Mouse (Mus musculus) erythroblast, adult 5-6 weeks (primary cell): Measurements from ENCODE around the gene Mov10. TPM values are rescaled to one million over a fixed set of nuclear protein-coding genes. Genes with fewer than 3 reads are reported as not detected.
"Not testable (repeated sequence)": the region's sequence is repeated elsewhere in the genome, so short reads cannot be mapped to it uniquely, and the experiment has no call there.

Experiments
- ATAC-seq: replicated peaks from 2 replicates; pipeline ENCODE4 v1.8.0; 2016; ENCODE audit warnings: moderate number of reproducible peaks, mild to moderate bottlenecking, moderate TSS enrichment, inconsistent platforms; ENCODE audit not compliant: poor library complexity, low FRiP score, severe bottlenecking
- total RNA-seq, 2 experiments: library from RNA; stranded (forward) in 1 of 2; stranded (reverse) in 1 of 2; fragments of 150-400 nt in 1 of 2; fragments of 200-764, 138-1000 nt in 1 of 2; gene quantifications; 2 replicates each; pipeline versions ENCODE4 v1.2.3 to v1.2.4; 2015 to 2017; ENCODE audit warnings: low replicate concordance in 2 of 2

Mov10 gene
- 1.7 and 5.4 TPM in 2 replicates for total RNA-seq (2015; ENCODE audit: low replicate concordance)
- 2.4 TPM in 1 of 2 replicates, not detected in the other for total RNA-seq (2017; ENCODE audit: low replicate concordance)

- peak; percentile 78 for ATAC-seq
These were observed at the start of gene Mov10 for GRCm38 (mm10) chr3:104817991-104818748. Gene Mov10, minus strand, starts transcription at chr3:104818563.

DNA sequence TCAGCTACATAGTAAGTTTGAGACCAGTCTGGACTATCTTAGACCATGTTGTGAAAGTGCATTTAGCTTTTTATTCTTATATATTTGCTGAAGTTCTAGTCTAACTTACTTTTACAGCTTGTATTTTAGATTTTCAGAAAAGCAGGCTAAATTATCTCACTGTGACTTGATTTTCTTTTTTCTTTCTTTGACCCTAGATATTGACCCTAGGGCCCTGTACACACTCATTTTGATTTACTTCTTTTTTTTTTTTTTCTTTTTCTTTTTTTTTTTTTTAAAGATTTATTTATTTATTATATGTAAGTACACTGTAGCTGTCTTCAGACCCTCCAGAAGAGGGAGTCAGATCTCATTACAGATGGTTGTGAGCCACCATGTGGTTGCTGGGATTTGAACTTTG is 48.3 kb upstream of the Mov10 start:
- not testable (repeated sequence) for ATAC-seq

GRCm38 (mm10) chr3:104865341-104865788 is 47.0 kb upstream of the Mov10 start:
- ATAC-seq = peak; percentile 33

DNA sequence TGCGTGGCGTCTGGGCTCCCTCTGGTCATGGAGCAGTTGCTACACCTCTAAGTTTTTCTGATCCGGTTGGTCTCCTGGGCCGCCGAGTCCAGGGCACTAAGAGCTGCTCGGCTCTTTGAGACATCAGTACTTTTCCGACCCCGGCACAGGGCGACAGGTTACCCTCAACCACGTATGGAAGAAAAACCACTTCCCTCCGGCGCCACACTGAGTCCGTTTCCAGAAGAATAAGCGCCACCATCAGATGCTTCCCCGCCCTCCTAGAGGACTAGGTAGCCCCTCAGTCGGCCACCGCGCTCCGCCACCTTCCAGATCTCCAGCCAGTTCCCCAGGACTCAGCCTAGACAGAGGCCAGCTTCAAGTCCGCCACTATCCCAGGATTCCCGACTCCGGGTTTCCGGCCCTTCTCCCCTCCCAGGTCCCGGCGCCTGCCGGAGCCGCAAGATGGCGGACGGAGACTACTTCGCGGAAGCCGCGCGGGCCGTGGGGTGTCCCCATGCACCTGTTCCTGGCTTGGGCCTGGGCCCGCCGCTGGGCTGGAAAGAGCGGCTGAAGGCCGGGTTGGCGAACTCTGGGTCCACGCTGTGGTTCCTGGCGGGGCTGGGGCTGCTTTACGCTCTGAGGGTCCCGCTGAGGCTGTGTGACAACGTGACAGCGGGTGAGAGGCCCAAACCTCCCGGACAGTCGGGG is 46.4 kb upstream of the Mov10 start:
- peak; percentile 65 for ATAC-seq

GRCm38 (mm10) chr3:104863786-104864650 is 45.7 kb upstream of the Mov10 start, which contains the start of the genes St7l and Capza1:
Gene St7l, plus strand, starts transcription at chr3:104864005.
Gene Capza1, minus strand, starts transcription at chr3:104864505.
- peak; percentile 89 for ATAC-seq

DNA sequence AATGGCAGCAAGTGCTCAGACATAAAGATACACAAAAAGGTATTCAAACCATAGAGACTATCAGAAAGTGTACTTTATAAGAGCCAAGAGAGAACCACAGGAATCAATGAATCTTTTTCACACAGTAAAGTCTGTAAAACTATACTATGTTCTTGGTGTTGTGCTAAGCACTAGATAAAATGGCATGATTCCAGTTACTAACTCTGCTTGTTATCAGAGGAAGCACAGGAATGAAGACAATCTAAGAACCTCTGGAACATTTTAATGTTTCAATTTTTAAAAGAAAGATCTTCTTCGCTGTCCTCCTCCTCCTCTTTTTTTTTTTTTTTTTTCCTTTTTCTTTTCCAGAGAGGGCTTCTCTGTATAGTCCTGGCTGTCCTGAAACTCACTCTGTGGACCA is 40.2 kb upstream of the Mov10 start:
- ATAC-seq = no peak

DNA sequence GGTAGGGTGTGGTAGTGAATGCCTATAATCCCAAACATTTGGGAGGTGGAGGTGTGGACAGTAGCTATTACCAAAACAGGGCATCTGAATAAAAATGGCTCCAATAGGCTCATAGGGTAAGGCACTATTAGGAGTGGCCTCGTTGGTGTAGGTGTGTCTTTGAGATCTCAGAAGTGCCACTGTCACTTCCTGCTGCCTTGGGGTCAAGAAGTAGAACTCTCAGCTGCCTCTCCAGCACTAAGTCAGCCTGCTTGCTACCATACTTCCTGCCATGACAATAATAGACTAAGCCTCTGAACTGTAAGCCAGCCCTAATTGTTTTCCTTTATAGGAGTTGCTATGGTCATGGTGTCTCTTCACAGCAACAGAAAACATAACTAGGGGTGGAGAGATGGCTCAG is 37.7 kb upstream of the Mov10 start:
- no peak; the same call in 1 of the 2 replicates for ATAC-seq

DNA sequence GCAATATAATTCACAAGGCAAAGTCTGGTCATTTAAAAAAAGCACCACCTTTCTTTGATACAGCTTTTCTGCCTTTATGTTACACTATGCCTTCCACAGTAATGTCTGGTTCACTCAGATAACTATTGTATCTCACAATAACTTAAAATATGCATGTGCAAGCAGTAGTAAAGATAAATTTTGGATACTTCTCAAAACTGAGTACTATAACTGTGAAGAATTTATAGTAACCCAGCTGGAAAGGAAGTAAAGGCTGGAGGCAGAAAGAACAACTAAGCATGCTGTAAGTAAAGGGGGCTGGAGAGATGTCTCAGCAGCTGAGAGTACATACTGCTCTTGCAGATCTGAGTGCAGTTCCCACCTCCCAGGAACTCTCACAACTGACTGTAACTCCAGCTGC is 36.5 kb upstream of the Mov10 start:
- ATAC-seq = peak; percentile 66; the same call in 1 of the 2 replicates

- ATAC-seq = 0 out of 2 replicates have a peak, but pooled peaks have one; percentile 61
These were observed 36.1 kb upstream of the Mov10 start for GRCm38 (mm10) chr3:104854465-104854864.

GRCm38 (mm10) chr3:104846601-104847000 is 28.2 kb upstream of the Mov10 start:
- no peak for ATAC-seq

DNA sequence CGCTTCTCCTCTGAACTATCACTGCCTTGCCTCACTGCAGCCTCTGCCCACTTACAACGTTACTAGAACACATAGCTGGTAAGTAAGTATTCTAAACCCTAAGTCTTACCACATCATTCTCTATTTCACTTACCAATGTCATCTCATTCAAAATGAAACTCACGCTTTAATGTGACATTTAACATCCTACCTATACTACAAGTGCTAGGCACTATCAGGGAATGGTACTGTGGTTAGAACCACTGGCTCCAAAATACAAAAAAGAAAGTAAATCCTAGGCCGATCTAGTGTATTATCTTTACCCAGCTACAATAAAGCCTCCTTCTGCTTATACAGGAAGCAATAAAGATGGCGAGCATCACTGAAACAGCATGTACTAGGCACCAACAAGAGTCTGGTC is 22.7 kb upstream of the Mov10 start:
- ATAC-seq = no peak

- ATAC-seq = no peak
These were observed 17.4 kb upstream of the Mov10 start for GRCm38 (mm10) chr3:104835797-104836196.

- ATAC-seq = no peak
These were observed 4.0 kb upstream of the Mov10 start for GRCm38 (mm10) chr3:104822413-104822812.

DNA sequence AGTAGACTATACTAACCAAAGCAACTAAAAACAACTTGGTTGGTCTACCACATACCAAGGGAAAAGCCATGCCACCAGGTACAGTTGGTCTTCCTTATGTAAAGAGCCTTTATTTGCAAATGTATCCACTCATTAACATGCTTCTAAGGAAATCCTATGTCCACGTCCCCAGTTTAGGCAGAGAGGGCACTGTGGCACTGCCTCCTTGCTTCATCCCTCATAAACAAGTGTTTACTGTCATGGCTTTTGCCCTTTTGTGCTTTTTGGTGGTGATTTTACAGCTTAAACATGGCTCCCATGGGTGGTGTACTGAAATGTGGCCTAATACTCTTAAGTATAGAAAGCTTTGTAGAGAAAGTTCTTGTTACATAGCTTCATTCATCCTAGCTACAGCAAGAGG is 2.1 kb upstream of the Mov10 start:
- no peak for ATAC-seq

GRCm38 (mm10) chr3:104818749-104819134 is 379 bp upstream of the Mov10 start:
- 0 out of 2 replicates have a peak, but pooled peaks have one; percentile 8 for ATAC-seq

DNA sequence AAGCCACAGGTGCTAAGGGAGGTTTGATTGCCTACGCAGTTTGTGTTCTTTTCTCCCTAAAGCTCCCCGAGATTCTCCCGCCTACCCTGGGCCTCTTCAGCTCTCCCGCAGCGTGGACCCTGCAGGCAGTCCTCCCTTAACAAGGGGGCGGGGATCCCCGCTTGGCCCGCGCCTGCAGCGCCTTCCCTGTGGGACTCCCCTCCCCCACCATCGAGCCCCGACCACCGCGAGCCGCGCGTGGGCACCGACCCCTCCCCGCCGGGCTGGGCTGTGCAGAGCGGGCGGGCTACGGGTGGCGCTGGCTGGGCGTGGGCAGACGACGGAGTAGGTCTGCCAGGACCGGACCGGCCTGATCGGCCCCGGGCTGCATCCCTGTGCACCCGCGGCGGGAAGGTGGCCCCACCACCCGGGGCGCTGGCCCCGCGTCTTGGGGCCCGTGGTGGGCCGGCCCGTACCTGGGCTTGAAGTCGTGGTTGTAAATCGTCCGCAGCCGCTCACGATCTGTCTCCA is 827 bp downstream of the Mov10 start:
- peak; percentile 76 for ATAC-seq

DNA sequence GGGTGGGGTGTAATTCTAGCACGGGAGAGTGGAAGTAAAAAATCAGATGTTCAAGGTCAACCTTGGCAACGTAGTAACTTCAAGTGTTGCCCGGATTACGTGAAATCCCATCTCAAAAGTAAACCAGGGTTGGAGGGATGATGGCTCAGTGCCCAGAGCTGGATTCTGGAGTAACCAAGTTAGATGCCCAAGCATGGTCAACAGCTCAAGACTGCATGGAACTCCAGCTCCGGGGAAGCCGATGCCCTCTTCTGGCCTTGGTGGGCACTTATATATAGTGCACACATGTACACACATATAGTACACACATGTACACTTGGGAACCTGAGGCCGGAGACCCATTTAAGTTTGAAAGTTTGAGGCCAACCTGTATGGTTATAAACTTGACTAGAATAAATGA is 2.2 kb downstream of the Mov10 start:
- no peak for ATAC-seq

- no peak for ATAC-seq
These were observed 3.0 kb downstream of the Mov10 start for GRCm38 (mm10) chr3:104815346-104815745.

GRCm38 (mm10) chr3:104814746-104815145 is 3.6 kb downstream of the Mov10 start:
- no peak for ATAC-seq

DNA sequence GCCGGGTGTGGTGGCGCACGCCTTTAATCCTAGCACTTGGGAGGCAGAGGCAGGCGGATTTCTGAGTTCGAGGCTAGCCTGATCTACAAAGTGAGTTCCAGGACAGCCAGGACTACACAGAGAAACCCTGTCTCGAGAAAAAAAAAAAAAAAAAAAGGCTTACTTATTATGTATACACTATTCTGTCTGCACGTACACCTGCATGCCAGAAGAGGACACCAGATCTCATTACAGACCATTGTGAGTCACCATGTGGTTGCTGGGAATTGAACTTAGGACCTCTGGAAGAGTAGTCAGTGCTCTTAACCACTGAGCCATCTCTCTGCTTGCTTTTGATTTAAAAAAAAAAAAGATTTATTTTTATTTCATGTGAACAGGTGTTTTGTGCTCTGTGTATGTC is 5.1 kb downstream of the Mov10 start:
- ATAC-seq = not testable (repeated sequence)
